In the genomic region with DNA sequence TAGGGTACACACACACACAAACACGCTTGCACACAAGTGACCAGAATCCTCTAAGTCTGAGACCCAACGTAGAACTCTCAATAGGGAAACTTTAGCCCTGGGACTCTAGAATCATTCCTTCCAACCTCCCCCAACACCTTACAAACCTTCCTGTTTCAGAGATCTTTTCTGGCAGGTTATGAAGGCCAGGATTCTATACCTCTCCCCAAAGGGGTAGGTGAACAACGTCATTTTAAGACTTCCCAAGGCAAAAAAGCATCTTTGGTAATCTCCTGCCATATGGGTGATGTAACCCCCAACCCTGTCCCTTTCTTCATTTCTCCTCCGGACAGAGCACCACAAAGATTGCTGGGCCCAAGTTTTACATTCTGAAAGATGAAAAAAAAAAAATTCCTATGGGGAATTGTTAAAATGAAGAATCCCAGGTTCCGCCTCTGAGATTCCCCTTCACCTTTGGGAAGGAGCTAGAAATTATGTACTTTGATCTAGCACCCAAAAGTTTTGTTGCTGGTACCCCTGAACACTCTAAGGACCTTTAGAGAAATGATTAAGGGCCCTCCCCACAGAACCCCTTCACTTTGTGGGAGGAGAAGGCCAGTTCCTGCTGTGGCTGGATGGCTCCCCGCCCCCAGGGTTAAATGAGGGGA, we compare ENCODE assay signal across 10 mouse cellular contexts. TPM values are rescaled to one million over a fixed set of nuclear protein-coding genes. Genes with fewer than 3 reads are reported as not detected.
DNase-seq lines count a peak whose midpoint lies in the region; ATAC-seq and TF ChIP-seq lines count a peak whose summit lies in the region.
"Had no signal": no experiment of that assay in that cellular context is flagged by ENCODE, and none has a peak within 500 bp of the region (broad histone marks: within the 10 kb centered on the region; RNA-seq: fewer than 3 reads in every experiment).

No protein-coding gene starts in this region.

- no peak for TF ChIP-seq CTCF in liver, adult 2 months (IDR thresholded peaks at IDR 0.05; ENCODE audit: low read depth, low read length)

- H3K4me1 ChIP-seq in liver, adult 2 months (ENCODE audit: control insufficient read depth, insufficient read depth, low read length): peaks cover 4% of the 10 kb centered on the region; the same call in 1 of the 2 replicates
- H3K4me1 ChIP-seq in embryonic facial prominence, embryonic 12.5 days: peaks cover 63% of the 10 kb centered on the region
- peaks cover 50% of the 10 kb centered on the region for H3K4me1 ChIP-seq in intestine, embryonic 14.5 days (replicated peaks; ENCODE audit: control insufficient read depth, insufficient read depth, low read length)
- H3K4me1 ChIP-seq in neural tube, embryonic 12.5 days: peaks cover 50% of the 10 kb centered on the region

- no peaks in the 10 kb centered on the region for H3K36me3 ChIP-seq in liver, adult 2 months (ENCODE audit: control insufficient read depth, insufficient read depth, low read length)
- H3K36me3 ChIP-seq in embryonic facial prominence, embryonic 12.5 days: no peaks in the 10 kb centered on the region
- H3K36me3 ChIP-seq in intestine, embryonic 14.5 days (ENCODE audit: control insufficient read depth, insufficient read depth, low read length): 0 out of 2 replicates have a peak, but pooled peaks cover 9% of the 10 kb centered on the region
- peaks cover 4% of the 10 kb centered on the region; the same call in 1 of the 2 replicates for H3K36me3 ChIP-seq in neural tube, embryonic 12.5 days

- peak overlapping the region; percentile 98 for H3K4me2 ChIP-seq in embryonic facial prominence, embryonic 12.5 days (replicated peaks)
- H3K4me2 ChIP-seq in intestine, embryonic 14.5 days (ENCODE audit: low read length): peak overlapping the region; percentile 98
- H3K4me2 ChIP-seq in neural tube, embryonic 12.5 days (replicated peaks): peak overlapping the region; percentile 88

- H3K79me2 ChIP-seq in liver, adult 2 months (ENCODE audit: control insufficient read depth, insufficient read depth, low read length): peaks cover 7% of the 10 kb centered on the region; the same call in 1 of the 2 replicates

- no peaks in the 10 kb centered on the region for H3K9me3 ChIP-seq in embryonic facial prominence, embryonic 12.5 days
- no peaks in the 10 kb centered on the region for H3K9me3 ChIP-seq in intestine, embryonic 14.5 days (ENCODE audit: control insufficient read depth, low read length)
- H3K9me3 ChIP-seq in neural tube, embryonic 12.5 days: no peaks in the 10 kb centered on the region

- ATAC-seq in embryonic facial prominence, embryonic 12.5 days (ENCODE audit: insufficient number of reproducible peaks, insufficient read depth, low FRiP score, low TSS enrichment): no peak
- no peak for ATAC-seq in intestine, embryonic 14.5 days (replicated peaks; ENCODE audit: low FRiP score, low TSS enrichment, low read depth)
- ATAC-seq in neural tube, embryonic 12.5 days (ENCODE audit: low FRiP score, low read depth): no peak
- ATAC-seq in frontal cortex, adult (ENCODE audit: low TSS enrichment): no peak

- H3K9ac ChIP-seq in liver, adult 2 months (ENCODE audit: low read depth, low read length): peak overlapping the region; percentile 62
- peak overlapping the region; percentile 93; the same call in 1 of the 2 replicates for H3K9ac ChIP-seq in embryonic facial prominence, embryonic 12.5 days
- H3K9ac ChIP-seq in intestine, embryonic 14.5 days (ENCODE audit: low read length): peak overlapping the region; percentile 86
- H3K9ac ChIP-seq in neural tube, embryonic 12.5 days: peak overlapping the region; percentile 97; the same call in 1 of the 2 replicates

- H3K27ac ChIP-seq in liver, adult 2 months (replicated peaks; ENCODE audit: insufficient read depth, low read depth, low read length): peak overlapping the region; percentile 66
- peak overlapping the region; percentile 92 for H3K27ac ChIP-seq in embryonic facial prominence, embryonic 12.5 days
- H3K27ac ChIP-seq in intestine, embryonic 14.5 days (ENCODE audit: low read depth): peak overlapping the region; percentile 81
- H3K27ac ChIP-seq in neural tube, embryonic 12.5 days: 0 out of 2 replicates have a peak overlapping the region, but pooled peaks have one; percentile 33

- TF ChIP-seq POLR2A in liver, adult 2 months (IDR thresholded peaks at IDR 0.05; ENCODE audit: extremely low read depth, insufficient read depth, low read length): no peak

- peak overlapping the region; percentile 27 for H3K4me3 ChIP-seq in liver, adult 2 months (ENCODE audit: insufficient read depth, low read depth, low read length)
- H3K4me3 ChIP-seq in embryonic facial prominence, embryonic 12.5 days: peak overlapping the region; percentile 82
- peak overlapping the region; percentile 88 for H3K4me3 ChIP-seq in intestine, embryonic 14.5 days (ENCODE audit: low read depth, low read length)
- H3K4me3 ChIP-seq in neural tube, embryonic 12.5 days: peak overlapping the region; percentile 93

- no peak for DNase-seq in liver, adult 2 months (ENCODE audit: extremely low read depth, low read depth, low spot score)
- no peak for DNase-seq in liver
- no peak for DNase-seq in intestine, embryonic 14.5 days (ENCODE audit: low spot score)
- no peak for DNase-seq in adrenal gland, adult (ENCODE audit: inconsistent age in 2 of 2, low spot score in 1 of 2)
- no peak for DNase-seq in adipocyte (ENCODE audit: low spot score)

- peaks cover 10% of the 10 kb centered on the region for H3K27me3 ChIP-seq in liver, adult 2 months (ENCODE audit: control insufficient read depth, insufficient read depth, low read length)
- H3K27me3 ChIP-seq in embryonic facial prominence, embryonic 12.5 days: no peaks in the 10 kb centered on the region
- H3K27me3 ChIP-seq in intestine, embryonic 14.5 days (replicated peaks; ENCODE audit: control insufficient read depth, insufficient read depth, low read length): no peaks in the 10 kb centered on the region
- H3K27me3 ChIP-seq in neural tube, embryonic 12.5 days (replicated peaks): no peaks in the 10 kb centered on the region

- WGBS in liver, adult 2 months: 57% methylated on average over 6 of the region's 6 CpGs
- 43% methylated on average over 6 of the region's 6 CpGs for WGBS in embryonic facial prominence, embryonic 12.5 days
- 45% methylated on average over 6 of the region's 6 CpGs for WGBS in intestine, embryonic 14.5 days
- WGBS in neural tube, embryonic 12.5 days: 47% methylated on average over 6 of the region's 6 CpGs

RNA-seq across cellular contexts. Expression of a gene that starts 0.6 kb away (rescaled TPM):
- 2.6 and 4.0 TPM in 2 replicates for total RNA-seq in liver, adult 2 months (2014; rRNA removed)
- polyA plus RNA-seq in liver, adult 2 months (2012; rRNA removed): 3.5 and 3.6 TPM in 2 replicates
- 14.4 TPM in 2 replicates for polyA plus RNA-seq in embryonic facial prominence, embryonic 12.5 days (2016; fragmentation: Nextera tagmentation; extraction: Ambion mirVana)
- polyA plus RNA-seq in intestine, embryonic 14.5 days (2014; fragmentation: Nextera tagmentation; extraction: Ambion mirVana): 11.9 and 12.2 TPM in 2 replicates
- 18.2 and 19.7 TPM in 2 replicates for polyA plus RNA-seq in neural tube, embryonic 12.5 days (2016; fragmentation: Nextera tagmentation; extraction: Ambion mirVana)

RNA-seq across cellular contexts. Expression of a gene that starts 14.1 kb away (rescaled TPM):
- 0.09 TPM in 1 of 2 replicates, not detected in the other for total RNA-seq in liver, adult 2 months (2014; rRNA removed)
- not detected in 2 replicates for polyA plus RNA-seq in liver, adult 2 months (2012; rRNA removed)
- polyA plus RNA-seq in embryonic facial prominence, embryonic 12.5 days (2016; fragmentation: Nextera tagmentation; extraction: Ambion mirVana): 1.5 and 1.8 TPM in 2 replicates
- 0.22 TPM in 1 of 2 replicates, not detected in the other for polyA plus RNA-seq in intestine, embryonic 14.5 days (2014; fragmentation: Nextera tagmentation; extraction: Ambion mirVana)
- 0.80 and 0.90 TPM in 2 replicates for polyA plus RNA-seq in neural tube, embryonic 12.5 days (2016; fragmentation: Nextera tagmentation; extraction: Ambion mirVana)
- total RNA-seq: adrenal gland, postnatal 14 days; megakaryocyte progenitor cell, adult 5-6 weeks had no signal

RNA-seq across cellular contexts. Expression of a gene that starts 19.5 kb away (rescaled TPM):
- 0.13 and 0.18 TPM in 2 replicates for total RNA-seq in liver, adult 2 months (2014; rRNA removed)
- 0.13 and 0.29 TPM in 2 replicates for polyA plus RNA-seq in liver, adult 2 months (2012; rRNA removed)
- 50.3 and 50.9 TPM in 2 replicates for polyA plus RNA-seq in embryonic facial prominence, embryonic 12.5 days (2016; fragmentation: Nextera tagmentation; extraction: Ambion mirVana)
- 20.3 and 22.1 TPM in 2 replicates for polyA plus RNA-seq in intestine, embryonic 14.5 days (2014; fragmentation: Nextera tagmentation; extraction: Ambion mirVana)
- 101 and 106 TPM in 2 replicates for polyA plus RNA-seq in neural tube, embryonic 12.5 days (2016; fragmentation: Nextera tagmentation; extraction: Ambion mirVana)

RNA-seq across cellular contexts. Expression of a gene that starts 22.8 kb away (rescaled TPM):
- not detected in 2 replicates for total RNA-seq in liver, adult 2 months (2014; rRNA removed)
- polyA plus RNA-seq in liver, adult 2 months (2012; rRNA removed): 0.19 TPM in 1 of 2 replicates, not detected in the other
- not detected in 2 replicates for polyA plus RNA-seq in embryonic facial prominence, embryonic 12.5 days (2016; fragmentation: Nextera tagmentation; extraction: Ambion mirVana)
- not detected in 2 replicates for polyA plus RNA-seq in intestine, embryonic 14.5 days (2014; fragmentation: Nextera tagmentation; extraction: Ambion mirVana)
- polyA plus RNA-seq in neural tube, embryonic 12.5 days (2016; fragmentation: Nextera tagmentation; extraction: Ambion mirVana): not detected in 2 replicates
- total RNA-seq: adrenal gland, postnatal 14 days; megakaryocyte progenitor cell, adult 5-6 weeks had no signal

RNA-seq across cellular contexts. Expression of a gene that starts 50.9 kb away (rescaled TPM):
- total RNA-seq in liver, adult 2 months (2014; rRNA removed): 17.7 and 30.9 TPM in 2 replicates
- polyA plus RNA-seq in liver, adult 2 months (2012; rRNA removed): 101 and 125 TPM in 2 replicates
- polyA plus RNA-seq in embryonic facial prominence, embryonic 12.5 days (2016; fragmentation: Nextera tagmentation; extraction: Ambion mirVana): 27.5 and 30.4 TPM in 2 replicates
- 26.4 and 29.6 TPM in 2 replicates for polyA plus RNA-seq in intestine, embryonic 14.5 days (2014; fragmentation: Nextera tagmentation; extraction: Ambion mirVana)
- 20.5 and 20.6 TPM in 2 replicates for polyA plus RNA-seq in neural tube, embryonic 12.5 days (2016; fragmentation: Nextera tagmentation; extraction: Ambion mirVana)

Comparison
In these comparisons a context has a peak if more than half of its experiments do, and no peak if none do; other contexts are left out.
1. H3K27ac ChIP-seq: peak in every context shown above with its lines; median percentile 92 in embryonic facial prominence, embryonic 12.5 days; 81 in intestine, embryonic 14.5 days; 66 in liver, adult 2 months; 33 in neural tube, embryonic 12.5 days.
2. H3K4me3 ChIP-seq: peak in every context shown above with its lines; median percentile 93 in neural tube, embryonic 12.5 days; 88 in intestine, embryonic 14.5 days; 82 in embryonic facial prominence, embryonic 12.5 days; 27 in liver, adult 2 months.
3. RNA of a gene that starts 19.5 kb away (polyA plus RNA-seq): 101 to 106 TPM in neural tube, embryonic 12.5 days, 50.3 to 50.9 TPM in embryonic facial prominence, embryonic 12.5 days and 20.3 to 22.1 TPM in intestine, embryonic 14.5 days; 0.13 to 0.29 TPM in liver, adult 2 months; every median in the first group is over 10 times any median in the second.
4. Peak in every context shown above with its lines, with median percentiles within 50 percentile points of each other: H3K9ac ChIP-seq and H3K4me2 ChIP-seq.